Mouse (Mus musculus): ENCODE results near the gene Cep89. TPM values are rescaled to one million over a fixed set of nuclear protein-coding genes. Genes with fewer than 3 reads are reported as not detected.

Cep89 gene
- polyA plus RNA-seq, 1 experiment from 2014 or later, result 30.8 TPM

GRCm38 (mm10) chr7:35382706-35383353 lies 14.0 kb upstream of the Cep89 start:
- DNase-seq (ENCODE audit: low spot score), result no peak

DNA sequence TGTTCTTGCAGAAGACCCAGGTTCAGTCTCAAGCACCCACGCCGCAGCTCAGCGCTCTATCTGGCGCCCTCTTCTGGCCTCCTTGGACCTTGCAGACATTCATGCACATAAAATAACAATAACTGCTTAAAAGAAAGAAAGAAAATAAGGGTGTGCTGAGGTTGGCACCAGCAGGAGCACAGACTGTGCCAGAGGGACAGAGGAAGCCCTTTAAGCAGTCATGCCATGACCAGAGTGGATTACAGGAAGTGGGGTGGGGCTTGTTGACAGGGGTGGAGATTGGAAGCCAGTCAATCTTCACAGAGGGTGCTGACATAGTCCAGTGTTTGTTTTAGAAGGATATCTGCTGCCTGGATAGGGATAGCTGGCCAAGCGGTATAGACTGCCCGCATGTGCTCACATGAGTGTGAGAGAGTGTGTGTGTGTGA lies 10.3 kb upstream of the Cep89 start:
- peak; percentile 27 for DNase-seq (ENCODE audit: low spot score)

GRCm38 (mm10) chr7:35388694-35389093 lies 8.1 kb upstream of the Cep89 start:
- no peak for DNase-seq (ENCODE audit: low spot score)

DNA sequence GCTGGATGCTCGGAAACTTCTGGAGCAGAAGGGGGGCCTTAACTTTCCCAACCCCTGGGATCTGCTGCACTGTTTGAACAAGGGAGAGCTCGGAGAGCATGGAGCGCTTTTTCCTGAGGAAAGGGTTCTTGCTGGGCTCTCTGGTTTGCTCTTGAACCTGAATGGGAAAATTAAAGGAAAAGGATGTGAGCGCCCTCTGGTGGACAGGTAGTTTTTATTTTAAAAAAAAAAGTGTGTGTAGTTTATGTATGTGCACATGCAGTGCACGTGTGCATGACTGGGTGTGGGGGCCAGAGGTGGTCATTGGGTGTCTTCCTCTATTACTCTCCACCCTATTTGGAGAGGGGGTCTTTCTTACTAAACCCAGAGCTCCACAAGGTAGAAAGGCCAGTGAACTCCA lies 3.9 kb upstream of the Cep89 start:
- DNase-seq (ENCODE audit: low spot score), result peak; percentile 22

DNA sequence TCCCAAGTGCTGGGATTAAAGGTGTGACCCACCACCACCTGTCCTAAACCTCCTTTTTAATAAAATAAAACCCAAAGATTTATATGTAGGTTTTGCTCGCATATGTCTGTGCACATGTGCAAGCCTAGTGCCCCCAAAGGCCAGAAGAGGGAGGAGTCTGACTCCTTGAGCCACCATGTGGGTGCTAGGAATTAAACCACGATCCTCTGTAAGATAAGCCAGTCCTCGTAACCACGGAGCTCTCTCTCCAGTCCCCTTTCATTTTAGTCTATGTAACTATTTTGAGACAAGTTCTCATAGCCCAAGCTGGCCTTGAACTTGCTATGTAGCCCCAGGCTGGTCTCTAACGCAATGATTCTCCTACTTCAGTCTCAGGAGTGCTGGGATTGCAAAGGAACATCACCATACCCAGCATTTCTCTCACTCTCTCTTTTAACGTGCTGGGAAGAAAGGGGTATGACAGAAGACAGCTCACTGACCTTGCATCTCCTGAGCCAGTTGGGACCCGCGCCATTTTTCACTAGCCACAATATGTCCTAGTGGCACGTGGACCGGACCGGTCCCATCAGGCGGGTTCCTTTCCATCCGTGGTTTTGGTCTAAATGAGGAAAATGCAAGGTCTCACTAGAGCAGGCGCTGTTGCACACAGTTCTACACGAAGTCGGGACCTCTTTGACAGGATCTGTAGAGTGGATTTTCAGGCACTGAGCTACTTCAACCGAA lies 940 bp upstream of the Cep89 start:
- peak; percentile 16 for DNase-seq (ENCODE audit: low spot score)

- DNase-seq (ENCODE audit: low spot score), result no peak
Observed at GRCm38 (mm10) chr7:35401169-35401568, 4.3 kb downstream of the Cep89 start.

- peak; percentile 83 for DNase-seq (ENCODE audit: low spot score)
Observed at GRCm38 (mm10) chr7:35415226-35415625, 18.4 kb downstream of the Cep89 start.

GRCm38 (mm10) chr7:35415801-35416653 lies 19.2 kb downstream of the Cep89 start:
- DNase-seq (ENCODE audit: low spot score), result peak; percentile 23

DNA sequence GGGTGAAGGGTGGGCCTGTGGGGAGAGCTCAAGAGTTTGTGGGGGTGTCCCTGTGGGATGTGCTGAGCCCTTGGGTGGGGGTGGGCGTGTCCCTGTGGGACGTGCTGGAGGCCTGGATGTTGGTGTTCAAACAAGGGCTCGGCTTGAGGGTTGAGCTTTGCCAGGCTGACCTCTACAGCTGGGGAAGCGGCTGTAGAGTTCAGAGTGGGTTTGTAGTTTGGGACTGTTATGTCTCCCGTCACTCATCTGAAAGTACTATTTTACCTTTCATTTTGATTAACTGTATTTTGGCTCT lies 19.8 kb downstream of the Cep89 start:
- DNase-seq (ENCODE audit: low spot score), result no peak

GRCm38 (mm10) chr7:35423071-35423470 lies 26.2 kb downstream of the Cep89 start:
- no peak for DNase-seq (ENCODE audit: low spot score)

- DNase-seq (ENCODE audit: low spot score), result no peak
Observed at GRCm38 (mm10) chr7:35428146-35428545, 31.3 kb downstream of the Cep89 start.

- no peak for DNase-seq (ENCODE audit: low spot score)
Observed at GRCm38 (mm10) chr7:35435266-35435665, 38.4 kb downstream of the Cep89 start.

DNA sequence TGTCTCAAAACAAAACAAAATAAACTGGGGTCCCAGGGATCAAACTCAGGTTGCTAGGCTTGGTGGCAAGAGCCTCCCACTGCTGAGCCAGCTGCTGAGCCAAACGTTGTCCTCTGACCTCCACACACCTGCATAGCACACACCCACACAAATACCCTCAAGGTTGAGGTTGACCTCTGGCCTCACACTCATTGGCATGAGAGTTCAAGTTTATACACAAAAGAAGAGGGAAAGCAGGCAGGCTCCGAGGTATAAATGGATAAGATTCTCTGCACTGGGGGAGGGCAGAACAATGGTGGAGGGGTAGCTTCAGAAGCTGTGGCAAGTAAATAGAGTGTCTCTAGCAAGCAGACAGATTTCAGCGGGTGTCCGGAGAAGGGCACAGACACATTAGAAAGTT lies 50.7 kb downstream of the Cep89 start:
- no peak for DNase-seq (ENCODE audit: low spot score)

DNA sequence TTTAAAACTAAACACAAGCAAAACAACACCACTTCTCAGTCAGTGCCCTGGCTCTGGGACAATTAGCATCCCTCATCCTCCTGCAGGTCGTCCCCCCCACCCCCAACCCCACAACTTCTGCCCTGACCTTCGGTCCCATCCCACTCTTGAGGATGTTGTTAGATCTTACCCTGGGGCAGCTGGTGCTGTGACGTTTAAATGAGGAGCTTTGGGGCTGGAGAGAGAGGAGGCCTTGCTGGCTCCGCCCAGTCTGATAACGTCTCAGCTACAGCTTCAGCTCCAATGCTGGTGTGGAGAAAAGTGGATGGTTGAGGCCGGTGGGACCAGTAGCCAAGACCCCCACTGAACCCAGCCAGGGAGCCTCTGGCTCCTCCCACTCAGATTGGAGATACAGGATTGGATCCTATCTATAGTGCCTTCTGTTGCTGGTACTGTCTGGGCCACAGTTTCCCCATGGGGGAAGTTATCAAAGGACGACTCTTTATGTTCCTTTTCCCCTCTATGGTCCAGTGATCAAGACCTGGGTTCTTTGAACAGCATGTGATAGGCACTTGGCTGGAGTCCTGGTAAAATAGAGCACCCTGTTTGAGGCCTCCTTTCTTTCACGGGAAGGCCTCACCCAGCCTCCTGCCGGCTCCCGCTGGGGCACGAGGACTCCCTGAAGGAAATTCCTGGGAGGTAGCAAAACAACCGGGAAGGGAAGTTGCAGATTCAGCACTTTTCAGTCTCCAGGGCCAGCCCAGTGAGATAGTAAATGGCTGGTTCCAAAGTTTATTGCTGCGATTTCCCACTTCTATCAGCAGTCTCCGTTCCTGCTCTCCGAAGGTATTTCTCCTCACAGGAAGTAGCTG lies 51.4 kb downstream of the Cep89 start, which contains the start of gene Slc7a9:
TSS of gene Slc7a9 (plus strand) at position 801 of the 851 bp plus-strand sequence.
- no peak for DNase-seq (ENCODE audit: low spot score)

DNA sequence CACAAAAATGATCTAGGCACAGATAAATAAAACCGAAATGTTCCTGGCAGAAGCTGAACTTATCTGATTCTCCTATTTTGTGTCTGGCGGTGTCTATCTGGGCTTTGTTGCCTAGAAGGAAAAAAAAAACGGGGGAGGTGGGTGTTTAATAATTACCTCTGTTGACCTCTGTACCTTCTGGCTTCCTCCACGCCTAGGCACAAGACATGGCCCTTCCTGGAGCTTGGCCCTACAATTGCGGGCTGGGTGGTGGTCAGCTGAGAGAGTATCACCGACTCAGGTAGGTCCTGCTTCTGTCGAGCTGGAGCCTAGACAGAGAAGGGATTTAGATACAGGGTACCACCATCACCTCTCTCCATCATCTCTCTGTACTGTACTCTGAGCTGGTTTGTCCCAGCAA lies 52.0 kb downstream of the Cep89 start:
- DNase-seq (ENCODE audit: low spot score), result no peak

- no peak for DNase-seq (ENCODE audit: low spot score)
Observed at GRCm38 (mm10) chr7:35456091-35456814, 59.4 kb downstream of the Cep89 start.

DNA sequence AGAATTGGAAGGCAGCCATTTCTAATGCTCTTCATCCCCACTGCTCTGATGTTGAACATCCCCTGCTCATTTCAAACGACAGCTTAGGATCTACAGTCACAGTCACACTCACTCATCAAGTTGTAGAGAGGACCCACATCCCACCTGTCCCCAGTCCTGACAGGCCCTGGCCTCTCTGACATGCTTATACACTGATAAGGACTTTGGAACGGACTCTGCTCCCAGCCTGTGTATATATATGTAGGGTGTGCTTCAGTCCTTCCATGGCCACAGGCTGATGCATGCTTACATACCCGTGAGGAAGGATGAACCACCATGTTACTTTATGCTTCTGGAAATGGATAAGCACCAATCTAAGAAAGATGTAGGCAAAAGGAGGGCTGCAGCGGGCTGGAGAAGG lies 64.1 kb downstream of the Cep89 start:
- no peak for DNase-seq (ENCODE audit: low spot score)

- no peak for DNase-seq (ENCODE audit: low spot score)
Observed at GRCm38 (mm10) chr7:35465027-35465426, 68.2 kb downstream of the Cep89 start.

DNA sequence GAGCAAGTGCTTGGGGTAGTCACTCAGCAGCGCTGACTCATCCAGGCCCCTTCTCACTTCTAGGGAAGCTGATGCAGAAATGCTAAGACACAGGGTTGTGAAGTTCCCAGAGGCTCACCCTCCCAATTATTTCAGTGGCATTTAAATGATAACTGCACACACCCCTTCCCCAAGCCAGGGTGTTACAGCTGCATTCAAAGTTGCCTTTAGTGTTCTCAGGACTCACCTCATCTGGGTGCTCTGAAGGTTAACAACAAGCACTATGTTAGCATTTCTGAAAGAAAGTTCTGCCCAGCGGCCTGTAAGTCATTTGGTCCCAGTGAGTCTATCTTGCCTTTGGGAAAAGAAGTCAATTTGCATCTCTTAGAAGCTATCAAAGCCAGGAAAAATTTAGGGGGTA lies 71.0 kb downstream of the Cep89 start:
- DNase-seq (ENCODE audit: low spot score), result no peak

- no peak for DNase-seq (ENCODE audit: low spot score)
Observed at GRCm38 (mm10) chr7:35470794-35471193, 74.0 kb downstream of the Cep89 start.

- DNase-seq (ENCODE audit: low spot score), result no peak
Observed at GRCm38 (mm10) chr7:35476457-35476856, 79.6 kb downstream of the Cep89 start.

Measured in thymus, postnatal 0 days (tissue).